Mouse (Mus musculus): ENCODE measurements around the gene Matk.

The Matk gene

DNA sequence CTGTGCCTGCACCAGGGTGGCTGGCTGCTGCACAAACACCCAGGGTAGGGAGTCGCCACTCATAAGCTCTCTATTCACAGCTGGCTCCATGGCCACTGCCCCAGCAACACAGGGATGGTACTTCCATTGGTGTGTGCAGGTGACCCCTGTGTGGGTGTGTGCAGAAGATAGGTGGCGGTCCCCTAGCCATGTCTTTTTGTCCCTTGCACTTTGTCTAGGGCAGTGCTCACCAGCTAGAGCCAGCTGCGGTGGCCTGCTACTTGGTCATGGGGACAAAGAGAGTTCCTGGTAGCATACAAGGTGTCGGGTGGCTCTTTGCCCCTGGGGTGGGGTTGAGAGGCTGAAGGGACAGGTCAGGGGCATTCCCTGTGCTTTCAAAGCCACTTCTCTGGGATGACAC, 8.6 kb upstream of the Matk start:
- no peak for DNase-seq

DNA sequence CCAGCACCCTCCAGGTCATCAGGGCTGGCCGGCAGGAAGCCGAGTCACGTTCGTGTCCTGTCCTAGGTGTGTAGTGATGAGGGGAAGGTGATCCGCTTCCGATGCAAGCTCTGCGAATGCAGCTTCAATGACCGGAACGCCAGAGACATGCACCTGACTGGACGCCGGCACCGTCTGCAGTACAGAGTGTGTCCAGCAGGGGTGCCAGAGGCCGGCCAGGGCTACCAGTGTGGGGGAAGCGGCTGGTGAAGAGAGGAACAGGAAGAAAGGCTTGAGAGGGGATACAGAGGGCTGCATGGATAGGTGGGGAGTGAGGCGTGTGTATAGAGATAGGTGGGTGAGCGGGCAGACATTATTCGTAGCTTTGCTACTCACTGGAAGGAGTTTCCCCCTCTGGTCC, 8.1 kb upstream of the Matk start:
- peak; percentile 85 for DNase-seq

DNA sequence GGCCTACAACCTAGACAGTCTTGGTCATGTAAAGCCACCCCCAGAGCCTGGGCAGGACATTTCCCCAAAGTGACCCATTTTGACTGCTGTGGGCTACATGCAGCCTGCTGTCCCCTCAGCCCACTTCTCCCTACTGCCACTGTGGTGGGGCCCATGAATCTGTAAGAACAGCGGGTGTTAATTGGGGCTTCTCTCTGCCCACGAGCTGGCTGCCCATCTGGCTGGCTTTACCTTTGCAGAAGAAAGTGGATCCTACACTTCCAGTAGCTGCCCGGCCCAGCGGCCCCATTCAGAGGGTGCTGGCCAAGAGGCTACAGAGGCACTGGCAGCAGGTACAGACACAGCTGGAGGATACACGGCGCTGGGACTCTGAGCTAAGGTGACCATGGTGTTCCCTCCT, 7.6 kb upstream of the Matk start:
- no peak for DNase-seq

DNA sequence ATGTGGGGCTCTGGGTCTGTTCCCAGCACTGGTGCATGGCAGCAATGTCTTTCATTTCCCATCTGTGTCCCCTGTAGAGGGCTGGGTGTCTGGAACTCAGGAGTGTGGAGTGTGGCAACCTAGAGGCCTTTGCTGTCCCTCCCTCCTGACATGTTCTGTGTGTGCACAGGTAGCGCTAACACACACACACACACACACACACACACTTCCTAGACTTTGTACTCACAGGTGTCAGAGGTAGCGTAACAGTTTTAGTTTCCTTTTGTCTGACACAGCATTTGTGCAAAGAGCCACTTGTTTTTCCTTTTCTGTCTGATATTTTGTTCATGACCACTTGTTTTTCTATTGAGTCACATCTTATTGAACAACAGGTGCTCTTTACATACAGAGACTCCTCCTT, 4.9 kb upstream of the Matk start:
- DNase-seq = peak; percentile 44

DNA sequence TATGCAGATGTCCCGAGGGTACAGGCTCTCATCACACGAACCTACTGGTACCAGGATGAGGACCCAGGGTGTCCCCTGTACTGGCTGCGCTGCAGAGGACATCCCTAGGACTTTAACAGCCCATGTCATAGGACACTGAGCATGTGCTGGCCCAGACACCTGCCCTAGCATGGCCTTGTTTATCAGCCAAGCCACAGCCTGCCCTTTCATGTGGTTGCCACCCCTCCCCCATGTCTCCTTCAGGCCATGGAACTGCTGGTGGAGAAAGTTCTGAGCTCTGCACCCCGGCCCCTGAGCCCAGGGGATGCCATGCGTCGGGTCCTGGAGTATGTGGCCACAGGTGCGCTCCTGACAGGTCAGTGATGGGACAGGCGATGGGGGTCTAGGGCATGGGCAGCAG, 3.3 kb upstream of the Matk start:
- no peak for DNase-seq

DNA sequence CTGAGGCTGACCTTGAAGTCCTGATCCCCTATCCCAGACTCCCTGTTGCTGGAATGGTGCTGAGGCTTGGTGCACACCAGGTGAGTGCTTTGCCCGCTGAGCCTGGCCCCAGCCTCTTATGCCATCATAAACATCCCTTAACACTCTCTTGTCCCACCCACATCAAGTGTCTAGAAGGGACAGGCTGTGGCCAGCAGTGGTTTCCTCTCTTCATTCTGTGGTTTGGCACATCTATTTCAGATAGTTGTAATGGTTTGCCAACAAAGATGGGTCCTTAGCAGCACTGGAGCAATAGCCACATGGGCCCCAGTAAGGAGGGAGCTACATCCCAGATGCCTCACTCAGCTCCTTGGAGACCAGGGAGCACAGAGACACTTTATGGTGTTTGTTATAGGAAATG, 2.2 kb downstream of the Matk start:
- DNase-seq = no peak

DNA sequence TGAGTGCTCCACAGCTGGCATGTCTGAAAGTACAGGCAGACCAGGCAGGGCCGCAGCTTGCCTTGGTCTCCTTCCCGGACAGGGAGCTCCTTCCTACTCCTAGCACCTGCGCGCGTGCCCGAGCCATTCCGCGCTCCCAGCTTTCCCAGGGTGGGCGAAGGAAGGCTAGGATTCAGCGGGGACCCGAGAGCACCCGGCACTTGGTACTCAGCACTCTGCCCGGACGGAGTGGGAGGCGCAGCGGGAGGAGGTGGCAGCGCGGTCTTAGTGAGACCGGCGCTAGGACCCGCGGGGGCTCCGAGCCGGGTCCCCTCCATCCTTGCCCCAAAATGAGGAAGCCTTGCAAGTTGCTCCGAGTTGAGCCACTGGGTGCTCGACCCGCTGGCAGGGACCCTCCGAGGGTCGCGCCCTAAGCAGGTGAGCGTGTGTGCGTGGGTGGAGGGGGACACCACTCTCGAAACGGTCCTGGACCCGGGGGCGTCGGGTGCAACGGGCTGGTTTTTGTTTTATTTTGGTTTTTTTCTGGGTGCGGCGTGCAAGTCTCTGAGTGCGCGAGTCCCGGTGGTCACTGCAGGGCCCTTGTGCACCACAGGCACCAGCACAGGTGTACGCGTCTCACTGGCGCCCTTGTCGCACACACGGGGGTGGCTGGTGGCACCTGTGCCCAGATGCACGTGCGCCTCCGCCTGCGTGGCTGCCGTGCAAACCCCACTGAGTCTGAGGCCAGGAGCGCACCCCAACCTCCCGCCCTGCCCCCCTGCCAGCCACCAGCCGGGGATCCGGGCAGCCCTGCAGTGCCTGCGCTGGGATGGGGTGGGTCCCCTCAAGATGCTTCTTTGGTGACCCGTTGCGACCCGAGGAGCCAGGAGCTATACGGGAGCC, 4.7 kb downstream of the Matk start:
- DNase-seq = peak; percentile 66

DNA sequence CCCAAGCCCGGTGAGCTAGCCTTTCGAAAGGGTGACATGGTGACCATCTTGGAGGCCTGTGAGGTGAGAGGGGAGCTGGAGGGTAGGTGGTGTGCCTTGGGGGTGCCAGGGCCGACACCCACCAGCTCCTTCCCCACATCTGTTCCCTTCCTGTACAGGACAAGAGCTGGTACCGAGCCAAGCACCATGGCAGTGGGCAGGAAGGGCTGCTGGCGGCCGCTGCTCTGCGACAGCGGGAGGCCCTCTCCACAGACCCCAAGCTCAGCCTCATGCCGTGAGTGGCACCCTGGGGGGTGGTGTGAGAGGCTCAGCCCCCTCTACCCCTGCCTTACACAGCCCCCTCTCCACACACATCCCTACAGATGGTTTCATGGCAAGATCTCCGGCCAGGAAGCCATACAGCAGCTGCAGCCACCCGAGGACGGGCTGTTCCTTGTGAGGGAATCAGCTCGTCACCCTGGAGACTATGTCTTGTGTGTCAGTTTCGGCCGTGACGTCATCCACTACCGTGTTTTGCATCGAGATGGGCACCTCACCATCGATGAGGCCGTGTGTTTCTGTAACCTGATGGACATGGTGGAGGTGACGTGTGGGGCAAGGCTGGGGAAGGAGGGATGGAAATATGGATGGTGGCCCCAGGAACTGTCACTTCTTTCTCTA, 6.6 kb downstream of the Matk start:
- no peak for DNase-seq

DNA sequence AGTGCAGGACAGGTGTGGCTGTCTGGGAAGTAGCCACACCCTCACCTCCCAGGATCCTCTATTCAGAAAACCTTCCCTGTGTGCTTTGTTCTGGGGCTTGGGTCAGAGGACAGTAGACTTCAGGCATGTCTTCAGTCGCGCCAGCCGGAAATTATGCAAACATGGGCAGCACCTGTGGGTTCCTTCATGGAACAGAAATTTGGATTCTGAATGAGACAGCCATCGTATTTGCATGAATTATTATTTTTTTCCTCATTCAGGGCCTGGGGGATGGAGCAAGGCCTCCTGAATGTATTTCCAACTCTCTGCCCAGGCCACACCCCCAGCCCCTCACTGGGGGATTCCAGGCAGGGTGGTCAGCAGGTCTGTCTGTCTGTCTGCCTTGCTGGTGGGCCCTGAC, 8.3 kb downstream of the Matk start:
- no peak for DNase-seq

DNA sequence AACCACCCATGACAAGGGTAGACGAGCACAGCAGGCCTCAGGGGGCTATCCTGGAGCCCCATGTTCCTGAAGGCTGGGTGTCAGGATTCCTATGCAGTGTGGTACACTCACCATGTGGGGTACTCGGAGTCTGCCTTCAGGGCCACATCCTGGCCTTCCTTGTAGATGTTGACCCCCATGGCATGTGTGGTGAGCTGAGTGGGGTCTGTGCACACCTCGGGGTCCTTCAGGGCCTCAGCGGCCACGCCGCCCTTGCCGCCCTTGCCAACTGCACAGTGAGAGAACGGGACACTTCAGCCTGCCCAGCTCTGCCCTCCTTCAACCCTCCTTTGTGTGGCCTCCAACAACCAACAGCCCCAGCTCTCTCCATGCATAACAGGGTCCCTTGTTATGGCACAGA, 12.8 kb downstream of the Matk start:
- DNase-seq = no peak

DNA sequence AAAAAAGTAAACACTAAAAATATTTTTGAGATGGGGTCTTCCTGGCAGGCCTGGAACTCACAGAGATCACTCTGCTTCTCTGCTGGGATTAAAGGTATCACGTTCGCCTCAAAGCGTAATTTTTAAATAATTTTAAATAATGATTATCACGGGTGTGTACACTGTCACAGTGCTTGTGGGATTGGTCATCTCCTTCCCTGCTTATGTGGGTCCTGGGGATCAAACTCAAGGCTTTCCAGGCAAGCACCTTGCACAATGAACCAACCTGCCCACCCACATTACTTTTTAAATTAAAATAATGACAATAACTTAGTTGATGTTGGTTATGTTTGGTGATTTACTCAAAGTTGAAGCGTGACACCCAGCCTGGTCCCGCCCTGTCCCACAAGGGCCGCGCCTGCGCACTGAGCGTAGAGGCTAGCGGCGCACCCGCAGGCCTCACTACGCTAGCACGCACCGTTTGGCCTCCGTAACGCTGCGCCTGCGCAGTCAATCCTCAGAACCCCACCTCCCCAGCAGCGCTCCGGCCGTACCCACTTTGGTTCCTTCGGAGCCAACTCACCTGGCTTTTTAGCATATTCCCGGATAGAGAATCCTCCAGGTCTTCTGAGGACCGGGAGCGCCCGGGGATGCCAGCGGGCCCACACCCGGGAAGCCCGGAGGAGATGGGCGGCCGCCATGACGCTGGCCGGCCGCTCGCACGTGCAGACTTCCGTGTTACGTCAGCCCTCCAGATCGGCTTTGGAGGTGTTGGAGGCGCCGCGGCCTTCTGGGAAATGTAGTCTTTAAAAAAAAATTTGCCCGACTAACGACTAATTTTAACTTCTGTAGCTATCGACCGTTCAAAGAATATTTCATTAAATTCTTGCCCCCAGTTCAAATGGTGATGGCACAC, 13.7 kb downstream of the Matk start, which contains the start of the genes Mrpl54 and Apba3:
Gene Mrpl54 (minus strand): TSS at position 724 of the 895 bp plus-strand sequence.
Gene Apba3 (plus strand): TSS at position 750 of the 895 bp plus-strand sequence.
- peak; percentile 96 for DNase-seq

DNA sequence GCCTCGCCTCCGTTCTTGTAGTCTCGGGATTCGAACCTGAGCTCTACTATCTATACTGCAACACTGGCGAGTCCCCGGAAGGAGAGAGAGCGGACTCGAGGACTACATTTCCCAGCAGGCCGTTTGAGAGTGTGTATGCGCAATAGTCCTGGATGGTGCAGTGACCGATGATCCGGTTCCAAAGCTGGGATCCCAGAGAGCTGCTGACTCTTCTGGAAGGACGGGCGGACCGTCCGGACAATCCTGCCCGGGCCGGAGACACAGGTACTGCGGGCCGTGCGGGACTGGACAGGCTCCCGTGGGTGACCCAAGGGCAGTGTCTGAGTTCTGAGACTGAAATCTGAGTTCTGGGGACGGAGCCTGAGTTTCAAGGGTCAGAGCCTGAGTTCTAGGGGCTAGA, 15.3 kb downstream of the Matk start:
- DNase-seq = peak; percentile 69

DNA sequence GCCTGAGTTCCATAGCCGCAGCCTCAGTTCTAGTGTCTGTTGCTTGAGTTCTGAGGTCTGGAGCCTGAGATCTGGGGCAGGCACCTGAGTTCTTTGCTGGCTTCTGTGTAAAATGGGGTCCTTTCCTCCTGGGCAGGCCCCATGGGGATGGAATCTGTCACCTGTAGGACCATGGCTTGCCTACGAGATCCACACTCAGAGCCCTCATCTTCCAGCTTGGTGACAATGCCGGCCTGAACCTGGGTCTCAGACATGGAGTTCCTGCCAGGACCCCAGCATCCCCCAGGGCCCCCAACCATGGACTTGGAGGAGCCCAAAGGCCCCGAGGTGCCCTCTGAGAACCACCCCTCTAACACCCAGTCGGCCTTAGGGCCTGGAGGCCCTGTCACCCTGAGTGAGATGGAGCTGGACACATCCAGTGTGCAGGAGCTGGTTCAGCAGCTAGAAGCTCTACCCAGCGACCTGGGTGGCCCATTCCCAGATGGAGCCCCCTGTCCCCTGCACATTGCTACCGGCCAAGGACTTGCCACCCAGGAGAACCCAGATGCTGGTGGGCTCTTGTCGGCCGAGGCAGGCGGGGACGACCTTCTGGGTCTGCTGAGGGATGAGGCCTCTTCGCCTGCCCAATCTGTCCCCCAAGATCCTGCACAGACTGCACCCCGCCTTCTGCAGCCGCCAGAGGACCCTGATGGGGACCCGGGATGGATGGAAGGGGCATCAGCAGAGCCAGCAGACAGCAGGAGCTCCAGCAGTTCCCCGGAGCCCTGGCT, 16.1 kb downstream of the Matk start:
- DNase-seq = no peak

DNA sequence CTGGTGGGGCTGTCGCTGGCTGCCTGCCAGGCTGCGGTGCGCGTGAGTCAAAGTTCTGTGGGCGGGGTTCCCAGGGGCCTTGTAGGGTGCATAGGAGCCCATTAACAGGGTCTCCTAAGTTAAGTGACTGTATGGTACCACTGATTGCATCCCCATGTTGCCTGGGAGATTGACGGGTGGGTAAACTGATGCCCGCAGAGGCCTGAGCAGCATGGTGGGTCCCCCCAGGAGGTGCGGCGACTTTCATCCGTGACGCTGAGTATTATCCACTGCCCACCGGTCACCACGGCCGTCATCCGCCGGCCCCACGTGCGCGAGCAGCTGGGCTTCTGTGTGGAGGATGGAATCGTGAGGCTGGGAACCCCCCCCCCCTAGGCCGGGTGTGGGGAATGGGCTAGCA, 19.6 kb downstream of the Matk start:
- no peak for DNase-seq

DNA sequence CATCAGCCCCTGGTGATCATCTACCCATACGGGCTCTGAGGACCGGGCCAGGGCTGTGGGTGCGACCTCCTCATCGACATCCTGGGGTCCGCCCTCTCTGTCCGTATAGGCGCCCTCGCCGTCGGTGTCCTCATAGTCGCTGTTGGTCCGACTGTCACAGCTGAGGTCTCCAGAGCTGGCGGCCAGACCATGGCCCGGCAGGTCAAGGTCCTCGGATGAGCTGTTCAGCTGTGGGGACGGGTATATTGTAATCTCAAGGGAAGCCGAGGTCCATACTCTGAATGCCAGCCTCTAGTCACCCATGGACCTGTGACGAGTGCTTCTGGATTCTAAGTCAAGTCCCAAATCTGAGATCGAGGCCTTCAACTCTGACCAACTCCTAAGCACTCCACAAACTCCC, 21.1 kb downstream of the Matk start:
- no peak for DNase-seq

DNA sequence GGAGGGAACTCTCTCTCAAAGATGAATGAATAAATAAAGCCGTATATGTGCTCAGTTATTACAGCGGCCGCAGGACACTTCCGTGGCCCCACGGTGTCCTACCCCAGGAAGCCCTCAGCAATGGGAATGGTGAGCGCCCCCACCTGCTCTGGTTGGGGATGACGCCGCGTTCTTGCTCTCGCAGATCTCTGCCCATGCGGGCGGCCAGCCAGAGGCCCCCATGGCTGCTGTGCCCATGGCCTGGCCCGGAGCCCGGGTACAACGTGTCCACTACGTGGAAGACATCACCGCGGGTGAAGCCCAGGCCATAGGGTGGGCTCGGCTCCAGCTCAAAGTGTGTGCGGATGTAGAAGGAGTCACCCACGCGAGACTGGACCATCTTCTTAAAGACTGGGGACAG, 24.9 kb downstream of the Matk start:
- DNase-seq = no peak

DNA sequence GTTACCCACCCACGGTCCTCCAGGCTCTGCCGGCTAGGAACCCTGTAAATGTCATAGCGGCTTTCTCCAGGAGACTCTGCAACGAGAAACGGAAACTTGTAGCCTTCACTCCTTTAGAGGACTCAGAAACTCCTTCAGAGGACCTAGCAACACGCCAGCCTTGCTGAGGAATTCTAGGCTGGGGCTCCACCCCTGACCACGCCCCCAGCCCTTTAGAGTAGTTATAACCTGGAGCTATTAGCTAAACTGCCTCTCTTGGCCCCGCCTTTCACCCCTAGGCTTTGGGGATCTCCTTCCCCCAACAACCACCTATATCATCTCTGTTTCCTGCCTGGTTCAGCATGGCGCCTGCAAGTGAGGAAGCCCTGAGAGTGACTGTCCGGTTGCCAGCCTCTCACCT, 26.8 kb downstream of the Matk start:
- no peak for DNase-seq

DNA sequence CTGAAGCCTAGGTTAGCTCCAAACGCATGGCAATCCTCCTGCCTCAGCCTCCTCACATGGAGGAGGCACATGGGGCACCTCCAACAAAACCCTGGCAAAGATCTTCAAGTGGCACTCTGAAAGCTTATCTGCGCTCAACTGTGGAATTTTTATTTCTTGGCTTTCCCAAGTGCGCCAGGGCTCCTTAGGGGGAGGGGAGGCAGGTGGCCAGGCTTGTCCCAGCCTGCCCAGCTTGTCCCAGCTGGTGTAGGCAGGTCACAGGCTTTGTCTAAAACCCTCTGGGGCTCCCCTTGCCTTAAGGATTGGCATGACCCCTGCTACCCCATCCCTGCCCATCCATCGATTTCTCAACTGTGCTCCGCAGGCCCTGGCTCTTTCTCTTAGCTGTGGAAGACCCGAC, 31.5 kb downstream of the Matk start:
- DNase-seq = no peak

DNA sequence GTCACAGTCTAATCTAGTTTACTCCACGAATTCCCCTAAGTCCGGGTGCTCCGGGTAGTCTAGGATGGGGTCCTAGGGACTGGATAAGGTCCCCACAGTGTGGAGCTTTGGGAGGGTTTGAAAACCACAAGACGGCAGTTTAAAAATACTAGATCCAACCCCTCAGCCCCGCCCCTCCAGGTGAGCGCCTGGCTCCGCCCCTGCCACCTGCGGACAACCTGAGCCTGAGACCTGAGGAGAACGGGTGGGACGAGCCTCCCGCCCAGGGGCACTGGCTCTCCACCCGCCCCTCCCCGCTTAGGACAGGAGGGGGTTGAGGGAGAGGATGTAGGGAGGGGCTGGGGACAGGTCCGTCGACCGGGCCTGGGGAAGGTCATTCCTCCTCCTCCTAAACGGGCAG, 32.0 kb downstream of the Matk start:
- DNase-seq = no peak

DNA sequence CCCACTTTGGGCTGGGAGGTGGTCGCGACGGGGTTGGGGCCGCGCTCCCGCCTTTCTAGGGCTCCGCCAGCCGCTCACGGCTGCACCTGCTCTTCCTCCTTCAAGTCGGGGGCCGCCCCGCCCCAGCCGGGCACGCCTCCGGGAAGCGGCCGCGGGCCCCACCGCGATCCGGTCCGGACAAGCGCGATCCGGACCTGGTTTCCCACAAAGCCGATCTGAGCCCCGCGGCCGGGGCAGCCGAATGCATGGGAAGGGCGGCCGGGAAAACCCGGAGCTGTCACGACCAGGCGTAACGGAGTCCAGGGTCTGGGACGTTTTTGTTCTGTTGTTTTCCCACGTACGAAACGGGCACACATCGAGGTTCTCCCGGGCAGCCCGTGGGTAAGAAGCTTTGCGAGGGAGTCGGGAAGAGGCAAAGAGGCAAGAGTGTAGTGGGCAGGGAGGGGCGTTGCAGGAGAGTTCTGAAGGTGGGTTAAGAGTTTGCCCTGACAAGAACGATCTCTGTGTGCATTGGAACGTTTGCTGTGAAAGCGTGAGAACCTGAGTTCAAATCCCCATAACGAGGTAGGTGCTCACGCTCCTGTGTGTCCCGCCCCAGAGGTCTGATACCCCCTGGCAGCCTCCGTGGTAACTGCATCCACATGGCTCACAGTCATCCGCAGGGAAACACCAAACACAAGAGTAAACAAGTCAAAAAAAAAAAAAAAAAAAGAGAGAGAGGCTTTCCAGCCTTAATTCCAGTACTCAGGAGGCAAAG, 33.1 kb downstream of the Matk start:
- DNase-seq = peak; percentile 98

DNA sequence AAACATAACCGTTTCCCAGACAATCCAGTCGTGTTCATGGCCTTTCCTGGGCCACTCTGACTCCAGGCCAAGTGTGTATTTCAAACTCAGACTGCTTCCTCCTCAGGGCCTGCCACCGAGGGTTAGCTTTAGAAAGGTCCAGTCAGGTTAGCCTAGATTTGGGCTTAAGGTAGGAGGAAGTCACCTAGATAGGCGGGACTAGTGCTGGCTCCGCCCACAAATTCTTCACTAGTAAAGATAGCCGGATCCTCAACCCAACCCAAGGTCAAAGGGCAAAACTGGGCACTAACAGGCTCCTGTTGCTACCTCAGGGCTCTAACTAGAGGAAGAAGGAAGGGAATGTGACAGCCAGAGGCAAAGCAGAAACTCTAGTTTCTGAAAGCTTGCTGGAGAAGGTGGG, 33.9 kb downstream of the Matk start:
- no peak for DNase-seq
